Mouse (Mus musculus) liver, postnatal 0 days (tissue): ENCODE results near the gene Comp. TPM values are rescaled to one million over a fixed set of nuclear protein-coding genes. Genes with fewer than 3 reads are reported as not detected.

Experiments used
- ATAC-seq: fragments of 200-750 bp; cut with Nextera tagmentation; 2 replicates; pipeline ENCODE4 v1.8.0; 2017; ENCODE audit warnings: mild to moderate bottlenecking, moderate library complexity
- DNase-seq: peaks from one replicate; pipeline ENCODE4 v3.0.0-alpha.2; 2016
- H3K27ac ChIP-seq: fragments of 300-500 bp; sonication (generic); 2 replicates; pipeline ENCODE4 v1.5.1; 2014; ENCODE audit warnings: antibody characterized with exemption, moderate library complexity, mild to moderate bottlenecking, low read depth
- H3K27me3 ChIP-seq: fragments of 300-500 bp; sonication (generic); 2 replicates; pipeline ENCODE4 v1.6.1; 2014; ENCODE audit warnings: low read length, control low read depth, mixed read lengths; ENCODE audit not compliant: insufficient read depth
- H3K36me3 ChIP-seq: fragments of 300-500 bp; sonication (generic); replicated peaks from 2 replicates; pipeline ENCODE4 v1.6.1; 2014; ENCODE audit warnings: mild to moderate bottlenecking, control low read depth, low read length, moderate library complexity, mixed read lengths; ENCODE audit not compliant: insufficient read depth
- H3K4me1 ChIP-seq: fragments of 300-500 bp; sonication (generic); 2 replicates; pipeline ENCODE4 v1.6.1; 2014; ENCODE audit warnings: antibody characterized with exemption, mild to moderate bottlenecking, control low read depth; ENCODE audit not compliant: insufficient read depth
- H3K4me2 ChIP-seq: fragments of 300-500 bp; sonication (generic); 2 replicates; pipeline ENCODE4 v1.6.1; 2014; ENCODE audit warnings: low read depth, mild to moderate bottlenecking, low read length, moderate library complexity, mixed read lengths
- H3K4me3 ChIP-seq: fragments of 300-500 bp; sonication (generic); 2 replicates; pipeline ENCODE4 v1.5.1; 2014; ENCODE audit warnings: low read depth, low read length
- H3K9ac ChIP-seq: fragments of 300-500 bp; sonication (generic); replicated peaks from 2 replicates; pipeline ENCODE4 v1.6.1; 2014; ENCODE audit warnings: mild to moderate bottlenecking, moderate library complexity
- H3K9me3 ChIP-seq: fragments of 300-500 bp; sonication (generic); 2 replicates; pipeline ENCODE4 v1.6.1; 2016; ENCODE audit warnings: mild to moderate bottlenecking, control low read depth, low read length, mixed read lengths
- CTCF ChIP-seq: sonication (generic); IDR thresholded peaks from 2 replicates; pipeline ENCODE4 v1.5.1; 2016; ENCODE audit warnings: antibody characterized with exemption, low read depth
- EP300 ChIP-seq: IDR thresholded peaks from 2 replicates; pipeline ENCODE4 v1.6.1; 2016; ENCODE audit warnings: antibody characterized with exemption, low read depth, mild to moderate bottlenecking
- WGBS: fragments of 180-500 bp; shearing (Covaris S2); extraction: QIAGEN DNeasy Blood & Tissue Kit; methylation state at CpG from one replicate; pipeline ENCODE4 v1.1.7; 2014; ENCODE audit not compliant: insufficient replicate concordance; 5-methylcytosine and 5-hydroxymethylcytosine counted together
- polyA plus RNA-seq: library from polyadenylated mRNA; unstranded; fragments of >200 nt; fragmentation: Nextera tagmentation; extraction: Ambion mirVana; gene quantifications from 2 replicates; pipeline ENCODE4 v1.2.1, GENCODE M21; 2015

Comp gene
- polyA plus RNA-seq, 1 experiment from 2014 or later, result 4.0 TPM

GRCm38 (mm10) chr8:70342007-70342406 is 31.4 kb upstream of the Comp start:
- WGBS, result 83% methylated on average over 14 of the region's 14 CpGs
- Histone ChIP-seq H3K9ac (no peak overlapping the region), H3K4me3 (no peak overlapping the region), H3K4me1 (peaks cover 13% of the 10 kb centered on the region), H3K36me3 (peaks cover 79% of the 10 kb centered on the region), H3K9me3 (no peaks in the 10 kb centered on the region), H3K27me3 (no peaks in the 10 kb centered on the region), H3K27ac (no peak overlapping the region), H3K4me2 (no peak overlapping the region)
- no peak for TF ChIP-seq CTCF
- TF ChIP-seq EP300, result no peak
- DNase-seq (no peak), ATAC-seq (no peak)

- Histone ChIP-seq H3K4me1 (peaks cover 21% of the 10 kb centered on the region), H3K36me3 (peaks cover 77% of the 10 kb centered on the region), H3K4me2 (no peak overlapping the region), H3K27ac (no peak overlapping the region), H3K9ac (no peak overlapping the region), H3K9me3 (no peaks in the 10 kb centered on the region), H3K4me3 (no peak overlapping the region), H3K27me3 (no peaks in the 10 kb centered on the region)
- WGBS, result 92% methylated on average over 7 of the region's 7 CpGs
- TF ChIP-seq CTCF (no peak), EP300 (no peak)
- no peak for DNase-seq
- no peak for ATAC-seq
These were observed 30.3 kb upstream of the Comp start for GRCm38 (mm10) chr8:70343076-70343475.

- DNase-seq, result peak; percentile 63
These were observed 29.7 kb upstream of the Comp start for GRCm38 (mm10) chr8:70343696-70344095.

GRCm38 (mm10) chr8:70344279-70344678 is 29.1 kb upstream of the Comp start:
- TF ChIP-seq CTCF (no peak), EP300 (no peak)
- Histone ChIP-seq H3K36me3 (peaks cover 77% of the 10 kb centered on the region), H3K27me3 (no peaks in the 10 kb centered on the region), H3K4me2 (no peak overlapping the region), H3K4me3 (no peak overlapping the region), H3K9ac (no peak overlapping the region), H3K4me1 (peaks cover 33% of the 10 kb centered on the region), H3K9me3 (no peaks in the 10 kb centered on the region), H3K27ac (0 out of 2 replicates have a peak overlapping the region, but pooled peaks have one; percentile 6)
- ATAC-seq, result peak; percentile 29
- WGBS, result 74% methylated on average over 2 of the region's 2 CpGs
- no peak for DNase-seq

More at GRCm38 (mm10) chr8:70343696-70344095, 29.7 kb upstream of the Comp start:
- H3K4me1 ChIP-seq, result peaks cover 27% of the 10 kb centered on the region
- peak; percentile 43; the same call in 1 of the 2 replicates for ATAC-seq
- TF ChIP-seq CTCF (peak; percentile 69), EP300 (no peak)
- no peaks in the 10 kb centered on the region for H3K9me3 ChIP-seq
- H3K9ac ChIP-seq, result no peak overlapping the region
- H3K4me3 ChIP-seq, result no peak overlapping the region
- WGBS, result 69% methylated on average over 6 of the region's 6 CpGs
- H3K36me3 ChIP-seq, result peaks cover 77% of the 10 kb centered on the region
- H3K4me2 ChIP-seq, result no peak overlapping the region
- H3K27me3 ChIP-seq, result no peaks in the 10 kb centered on the region
- 0 out of 2 replicates have a peak overlapping the region, but pooled peaks have one; percentile 6 for H3K27ac ChIP-seq

GRCm38 (mm10) chr8:70347443-70347842 is 25.9 kb upstream of the Comp start:
- 86% methylated on average over 4 of the region's 4 CpGs for WGBS
- H3K4me2 ChIP-seq, result no peak overlapping the region
- no peak overlapping the region for H3K27ac ChIP-seq
- ATAC-seq (no peak), DNase-seq (no peak)
- peaks cover 50% of the 10 kb centered on the region for H3K36me3 ChIP-seq
- H3K27me3 ChIP-seq, result no peaks in the 10 kb centered on the region
- no peak for TF ChIP-seq CTCF
- TF ChIP-seq EP300, result no peak
- peaks cover 56% of the 10 kb centered on the region for H3K4me1 ChIP-seq
- no peaks in the 10 kb centered on the region for H3K9me3 ChIP-seq
- H3K4me3 ChIP-seq, result no peak overlapping the region
- H3K9ac ChIP-seq, result no peak overlapping the region

GRCm38 (mm10) chr8:70347860-70348420 is 25.4 kb upstream of the Comp start:
- Histone ChIP-seq H3K4me2 (no peak overlapping the region), H3K4me1 (peaks cover 56% of the 10 kb centered on the region), H3K27ac (no peak overlapping the region), H3K4me3 (no peak overlapping the region), H3K9ac (no peak overlapping the region), H3K36me3 (peaks cover 45% of the 10 kb centered on the region), H3K9me3 (no peaks in the 10 kb centered on the region), H3K27me3 (no peaks in the 10 kb centered on the region)
- ATAC-seq (no peak), DNase-seq (no peak)
- 61% methylated on average over 1 of the region's 1 CpGs for WGBS
- TF ChIP-seq CTCF, result no peak
- TF ChIP-seq EP300, result no peak
